Mouse (Mus musculus) midbrain, embryonic 14.5 days (tissue): ENCODE data around the gene Fgfr2. TPM values are rescaled to one million over a fixed set of nuclear protein-coding genes. Genes with fewer than 3 reads are reported as not detected.

Experiments
- ATAC-seq: fragments of 200-750 bp; cut with Nextera tagmentation; 2 replicates; pipeline ENCODE4 v1.8.0; 2017; ENCODE audit warnings: moderate number of reproducible peaks, moderate library complexity; ENCODE audit not compliant: low FRiP score, low TSS enrichment
- DNase-seq: peaks from one replicate; pipeline ENCODE4 v3.0.0-alpha.2; 2015
- H3K27ac ChIP-seq: fragments of 300-500 bp; sonication (generic); replicated peaks from 2 replicates; pipeline ENCODE4 v1.5.1; 2014; ENCODE audit warnings: mild to moderate bottlenecking, low read depth, low read length, moderate library complexity
- H3K27me3 ChIP-seq: fragments of 300-500 bp; sonication (generic); 2 replicates; pipeline ENCODE4 v1.6.1; 2014; ENCODE audit warnings: low read length, control low read depth, mixed read lengths; ENCODE audit not compliant: control insufficient read depth, insufficient read depth
- H3K36me3 ChIP-seq: fragments of 300-500 bp; sonication (generic); 2 replicates; pipeline ENCODE4 v1.6.1; 2014; ENCODE audit warnings: low read length, control low read depth; ENCODE audit not compliant: control insufficient read depth, insufficient read depth
- H3K4me1 ChIP-seq: fragments of 300-500 bp; sonication (generic); 2 replicates; pipeline ENCODE4 v1.6.1; 2014; ENCODE audit warnings: mild to moderate bottlenecking, antibody characterized with exemption, low read length, control low read depth; ENCODE audit not compliant: control insufficient read depth, insufficient read depth
- H3K4me2 ChIP-seq: fragments of 300-500 bp; sonication (generic); 2 replicates; pipeline ENCODE4 v1.6.1; 2014; ENCODE audit warnings: mild to moderate bottlenecking, low read length, moderate library complexity
- H3K4me3 ChIP-seq: fragments of 300-500 bp; sonication (generic); replicated peaks from 2 replicates; pipeline ENCODE4 v1.5.1; 2014; ENCODE audit warnings: low read depth, low read length
- H3K9ac ChIP-seq: fragments of 300-500 bp; sonication (generic); replicated peaks from 2 replicates; pipeline ENCODE4 v1.6.1; 2014; ENCODE audit warnings: mild to moderate bottlenecking, low read length, moderate library complexity
- H3K9me3 ChIP-seq: fragments of 300-500 bp; sonication (generic); 2 replicates; pipeline ENCODE4 v1.6.1; 2016; ENCODE audit warnings: low read length, control low read depth, mixed read lengths; ENCODE audit not compliant: control insufficient read depth
- WGBS: fragments of 180-500 bp; shearing (Covaris S2); extraction: QIAGEN DNeasy Blood & Tissue Kit; methylation state at CpG from one replicate; pipeline ENCODE4 v1.1.7; 2014; 5-methylcytosine and 5-hydroxymethylcytosine counted together
- polyA plus RNA-seq: library from polyadenylated mRNA; unstranded; fragments of >200 nt; fragmentation: Nextera tagmentation; extraction: Ambion mirVana; gene quantifications from 2 replicates; pipeline ENCODE4 v1.2.1, GENCODE M21; 2014

Fgfr2 gene
- polyA plus RNA-seq, 1 experiment from 2014 or later: 28.1 TPM

DNA sequence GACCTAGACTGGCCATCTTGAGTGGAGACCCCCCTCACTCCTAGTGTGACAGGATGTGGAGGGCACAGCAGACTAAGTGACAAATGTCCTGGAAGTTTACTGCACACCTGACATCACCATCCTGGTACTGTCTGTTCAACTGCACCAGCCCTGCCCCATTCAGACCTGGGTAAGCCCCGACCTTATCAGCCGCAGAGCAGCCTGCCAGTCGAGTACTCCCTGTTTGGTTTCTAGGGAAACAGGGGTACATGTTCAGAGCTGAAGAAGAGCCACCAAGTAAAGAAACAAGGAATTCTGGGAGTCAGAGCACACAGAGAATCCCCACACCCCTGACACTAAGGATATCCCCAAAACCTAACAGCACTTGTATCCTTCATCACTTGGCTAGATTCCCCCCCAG lies 861.3 kb downstream of the Fgfr2 start:
- WGBS: 24% methylated on average over 3 of the region's 3 CpGs
- DNase-seq (no peak), ATAC-seq (no peak)
- peaks cover 3% of the 10 kb centered on the region; the same call in 1 of the 2 replicates for H3K36me3 ChIP-seq
- no peak overlapping the region for H3K4me2 ChIP-seq
- peaks cover 25% of the 10 kb centered on the region; the same call in 1 of the 2 replicates for H3K4me1 ChIP-seq
- peak overlapping the region; percentile 6; the same call in 1 of the 2 replicates for H3K27ac ChIP-seq
- no peak overlapping the region for H3K4me3 ChIP-seq
- no peaks in the 10 kb centered on the region for H3K27me3 ChIP-seq
- no peak overlapping the region for H3K9ac ChIP-seq
- no peaks in the 10 kb centered on the region for H3K9me3 ChIP-seq

DNA sequence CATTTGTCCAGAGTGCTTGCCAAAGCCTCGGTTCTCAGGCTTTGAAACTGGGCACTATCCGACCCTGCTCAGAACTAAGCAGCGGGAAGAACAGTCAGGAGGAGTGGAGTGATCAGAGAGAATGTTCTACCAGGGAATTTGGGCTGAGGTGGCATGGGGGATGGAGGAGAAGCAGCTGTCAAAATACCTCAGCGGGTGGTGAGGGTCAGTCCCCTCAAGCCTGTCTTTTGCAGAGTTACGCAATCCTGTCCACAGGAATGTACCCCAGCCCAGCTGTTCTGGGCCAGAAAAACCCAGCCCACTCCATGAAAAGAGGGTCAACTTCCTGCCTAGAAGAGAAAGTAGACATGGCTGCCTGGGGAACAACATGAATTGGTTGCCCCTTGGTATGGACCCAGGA lies 862.5 kb downstream of the Fgfr2 start:
- Histone ChIP-seq H3K27ac (no peak overlapping the region), H3K36me3 (0 out of 2 replicates have a peak, but pooled peaks cover 3% of the 10 kb centered on the region), H3K4me1 (peaks cover 25% of the 10 kb centered on the region; the same call in 1 of the 2 replicates), H3K27me3 (no peaks in the 10 kb centered on the region), H3K9ac (no peak overlapping the region), H3K4me3 (no peak overlapping the region), H3K4me2 (no peak overlapping the region), H3K9me3 (no peaks in the 10 kb centered on the region)
- ATAC-seq (no peak), DNase-seq (no peak)
- WGBS: 73% methylated on average over 5 of the region's 5 CpGs

DNA sequence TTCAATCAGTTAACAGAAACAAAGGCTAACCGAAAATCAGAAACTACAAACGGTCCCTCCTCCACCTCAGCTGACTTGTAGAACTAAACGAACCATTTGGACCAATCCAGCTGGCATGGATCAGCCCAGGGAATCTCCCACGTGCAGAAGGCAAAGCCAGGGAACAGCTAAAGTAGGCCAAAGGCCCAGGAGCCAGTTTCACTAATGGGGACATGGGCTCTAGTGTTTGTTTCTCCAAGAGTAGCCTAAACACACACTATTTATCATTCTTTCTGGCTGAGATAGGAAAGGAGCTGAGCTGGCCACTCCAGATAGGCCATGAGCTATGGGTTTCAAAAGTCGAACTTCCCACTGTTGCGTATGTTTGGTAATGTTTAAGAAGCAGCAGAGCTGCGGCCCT lies 864.3 kb downstream of the Fgfr2 start:
- Histone ChIP-seq H3K27me3 (no peaks in the 10 kb centered on the region), H3K9ac (no peak overlapping the region), H3K4me3 (no peak overlapping the region), H3K27ac (no peak overlapping the region), H3K9me3 (no peaks in the 10 kb centered on the region), H3K4me1 (peaks cover 20% of the 10 kb centered on the region; the same call in 1 of the 2 replicates), H3K36me3 (0 out of 2 replicates have a peak, but pooled peaks cover 3% of the 10 kb centered on the region), H3K4me2 (no peak overlapping the region)
- ATAC-seq: no peak
- DNase-seq: no peak
- WGBS: 49% methylated on average over 7 of the region's 7 CpGs

DNA sequence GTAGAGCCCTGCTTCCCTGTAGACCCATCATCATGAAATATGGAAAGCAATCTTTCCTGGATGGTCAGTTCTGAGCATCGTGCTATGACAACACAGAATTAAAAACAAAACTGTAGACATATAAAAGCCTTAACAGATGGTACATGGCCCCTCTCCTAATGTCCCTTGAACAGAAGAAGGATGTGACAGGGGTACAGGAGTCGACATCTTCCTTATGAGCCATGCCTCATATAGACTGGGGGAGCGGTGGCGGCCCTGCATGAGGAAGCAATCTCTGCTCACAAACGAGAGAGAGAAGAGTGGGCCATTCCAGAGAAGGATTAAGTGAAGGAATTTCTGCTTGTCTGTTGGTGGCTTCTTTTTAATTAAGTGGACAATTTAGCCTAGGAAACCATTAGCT lies 864.9 kb downstream of the Fgfr2 start:
- ATAC-seq (no peak), DNase-seq (no peak)
- Histone ChIP-seq H3K27ac (no peak overlapping the region), H3K4me3 (no peak overlapping the region), H3K36me3 (0 out of 2 replicates have a peak, but pooled peaks cover 3% of the 10 kb centered on the region), H3K4me2 (no peak overlapping the region), H3K4me1 (peaks cover 20% of the 10 kb centered on the region; the same call in 1 of the 2 replicates), H3K9ac (no peak overlapping the region), H3K9me3 (no peaks in the 10 kb centered on the region), H3K27me3 (no peaks in the 10 kb centered on the region)
- 69% methylated on average over 5 of the region's 5 CpGs for WGBS

DNA sequence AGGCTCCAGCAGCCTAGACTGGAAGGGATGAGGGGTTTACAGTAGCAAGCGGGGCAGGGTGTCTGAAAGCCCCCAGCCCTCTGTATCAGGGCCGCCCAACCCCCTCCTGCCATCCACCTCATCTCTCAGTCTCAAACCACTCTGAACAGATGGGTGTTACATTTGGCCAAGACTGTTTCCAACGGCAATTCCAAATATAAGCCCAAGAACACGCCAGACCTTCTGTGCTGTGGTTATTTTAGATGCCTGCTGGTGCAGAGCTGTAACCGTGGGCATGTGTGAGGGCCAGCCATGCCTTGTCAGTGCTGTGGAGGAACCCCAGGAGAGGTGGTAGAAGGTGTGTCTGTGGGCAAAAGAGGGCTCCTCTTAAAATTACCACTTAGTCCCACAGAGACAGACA lies 869.6 kb downstream of the Fgfr2 start:
- H3K9me3 ChIP-seq: no peaks in the 10 kb centered on the region
- H3K36me3 ChIP-seq: 0 out of 2 replicates have a peak, but pooled peaks cover 3% of the 10 kb centered on the region
- no peak overlapping the region for H3K27ac ChIP-seq
- no peak overlapping the region for H3K4me3 ChIP-seq
- no peak for ATAC-seq
- no peak for DNase-seq
- 86% methylated on average over 5 of the region's 5 CpGs for WGBS
- H3K4me1 ChIP-seq: 0 out of 2 replicates have a peak, but pooled peaks cover 3% of the 10 kb centered on the region
- H3K4me2 ChIP-seq: no peak overlapping the region
- no peak overlapping the region for H3K9ac ChIP-seq
- H3K27me3 ChIP-seq: no peaks in the 10 kb centered on the region

DNA sequence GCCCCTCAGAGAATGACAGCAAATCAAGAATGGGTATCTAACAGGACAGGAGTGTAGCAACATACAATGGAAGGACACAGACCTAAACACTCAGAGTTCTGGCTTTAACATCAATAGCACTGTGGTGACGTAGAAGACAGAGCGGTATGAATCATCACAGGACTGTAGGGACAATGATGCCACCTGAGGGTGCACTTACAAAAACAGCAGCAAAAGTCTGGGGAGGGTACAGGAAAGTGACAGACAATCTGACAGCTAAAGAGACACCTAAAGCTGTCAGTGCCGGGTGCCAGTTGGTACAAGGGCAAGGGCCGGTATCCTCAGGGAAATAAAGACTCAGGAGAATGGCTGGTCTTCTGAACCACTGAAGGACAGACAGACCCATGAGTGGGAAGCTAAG lies 870.1 kb downstream of the Fgfr2 start:
- DNase-seq (no peak), ATAC-seq (no peak)
- Histone ChIP-seq H3K27me3 (no peaks in the 10 kb centered on the region), H3K4me1 (0 out of 2 replicates have a peak, but pooled peaks cover 4% of the 10 kb centered on the region), H3K36me3 (0 out of 2 replicates have a peak, but pooled peaks cover 3% of the 10 kb centered on the region), H3K9me3 (no peaks in the 10 kb centered on the region), H3K9ac (no peak overlapping the region), H3K4me2 (no peak overlapping the region), H3K27ac (no peak overlapping the region), H3K4me3 (no peak overlapping the region)
- 88% methylated on average over 4 of the region's 4 CpGs for WGBS

DNA sequence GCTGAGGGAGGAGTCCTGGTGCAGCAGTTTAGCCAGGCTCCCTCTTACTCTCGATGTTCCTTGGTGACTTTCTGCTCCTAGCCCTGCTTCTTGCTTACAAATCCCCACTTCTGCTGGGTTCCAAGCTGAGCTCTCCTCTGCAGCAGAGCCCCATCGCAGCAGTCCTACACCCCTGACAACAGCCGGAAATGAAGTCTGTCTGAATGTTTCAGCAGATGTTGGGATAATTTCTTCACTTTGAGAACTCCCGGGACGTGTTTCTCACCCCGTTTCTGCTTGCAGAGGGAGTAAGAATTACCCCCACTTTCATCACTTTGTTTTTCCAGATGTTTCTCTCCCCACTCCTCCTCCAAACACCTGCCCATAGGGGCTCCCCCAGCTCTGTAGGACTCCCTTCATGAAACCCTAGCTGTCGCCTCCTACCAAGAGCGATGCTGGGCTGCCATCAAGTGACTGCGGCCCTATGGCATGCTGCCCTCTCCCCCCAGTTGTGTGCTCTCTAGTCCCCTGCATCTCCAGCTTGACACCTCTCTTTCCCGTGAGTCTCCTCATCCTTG lies 873.5 kb downstream of the Fgfr2 start:
- Histone ChIP-seq H3K4me2 (no peak overlapping the region), H3K27me3 (no peaks in the 10 kb centered on the region), H3K4me1 (peaks cover 21% of the 10 kb centered on the region), H3K9me3 (no peaks in the 10 kb centered on the region), H3K9ac (no peak overlapping the region), H3K36me3 (no peaks in the 10 kb centered on the region), H3K27ac (no peak overlapping the region), H3K4me3 (no peak overlapping the region)
- no peak for DNase-seq
- ATAC-seq: no peak
- WGBS: 83% methylated on average over 10 of the region's 10 CpGs

DNA sequence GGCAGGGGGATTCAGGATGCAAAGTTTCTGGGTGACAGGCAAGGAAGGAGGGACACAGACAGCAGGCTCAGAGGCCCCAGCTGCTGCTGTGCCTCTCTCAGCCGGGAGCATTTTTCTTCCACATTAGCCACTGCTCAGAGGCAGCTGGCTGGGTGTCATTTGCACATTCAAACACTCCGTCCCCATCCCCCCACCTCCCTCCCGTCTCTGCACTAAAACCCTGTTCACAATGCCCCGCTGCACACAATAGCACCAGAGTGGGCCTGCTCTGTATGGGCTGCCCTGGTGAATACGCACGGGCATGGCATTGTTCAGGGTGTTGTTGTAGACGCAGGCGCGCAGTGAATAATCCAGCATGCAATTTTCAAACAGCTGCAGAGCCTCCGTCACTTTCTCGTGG lies 875.6 kb downstream of the Fgfr2 start:
- H3K4me2 ChIP-seq: peak overlapping the region; percentile 9; the same call in 1 of the 2 replicates
- peak overlapping the region; percentile 65 for H3K27ac ChIP-seq
- H3K4me1 ChIP-seq: peaks cover 21% of the 10 kb centered on the region
- H3K4me3 ChIP-seq: no peak overlapping the region
- peak; percentile 88 for DNase-seq
- no peaks in the 10 kb centered on the region for H3K9me3 ChIP-seq
- 2% methylated on average over 11 of the region's 11 CpGs for WGBS
- no peaks in the 10 kb centered on the region for H3K27me3 ChIP-seq
- no peaks in the 10 kb centered on the region for H3K36me3 ChIP-seq
- ATAC-seq: peak; percentile 95
- H3K9ac ChIP-seq: no peak overlapping the region; the same call in 1 of the 2 replicates

DNA sequence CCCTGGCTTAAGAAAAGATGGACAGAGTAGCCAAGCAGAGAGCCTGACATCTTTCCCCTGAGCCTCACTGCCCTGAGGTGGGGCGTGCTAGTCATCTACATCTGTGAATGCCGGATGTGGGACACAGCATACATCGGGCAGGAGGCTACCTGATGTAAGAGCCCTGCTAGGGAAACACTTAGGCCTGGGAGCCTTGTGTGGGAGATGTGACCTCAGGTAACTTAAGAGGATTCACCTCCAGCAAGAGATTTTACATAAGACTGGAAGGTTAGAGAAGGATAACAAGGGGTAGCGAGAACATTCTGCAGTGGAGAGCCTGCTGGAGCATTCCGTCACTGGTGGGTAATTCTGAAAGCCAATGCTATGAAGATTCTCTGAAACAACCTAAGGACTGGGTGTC lies 876.1 kb downstream of the Fgfr2 start:
- Histone ChIP-seq H3K4me2 (peak overlapping the region; percentile 9; the same call in 1 of the 2 replicates), H3K4me3 (no peak overlapping the region), H3K9me3 (no peaks in the 10 kb centered on the region), H3K27ac (peak overlapping the region; percentile 65), H3K4me1 (peaks cover 21% of the 10 kb centered on the region), H3K27me3 (no peaks in the 10 kb centered on the region), H3K36me3 (no peaks in the 10 kb centered on the region), H3K9ac (no peak overlapping the region; the same call in 1 of the 2 replicates)
- WGBS: 27% methylated on average over 5 of the region's 5 CpGs
- DNase-seq: peak; percentile 32
- no peak for ATAC-seq
